Mouse (Mus musculus) left cerebral cortex, postnatal 10 days (tissue): ENCODE measurements around the gene Tgfbr3. TPM values are rescaled to one million over a fixed set of nuclear protein-coding genes. Genes with fewer than 3 reads are reported as not detected.

Experiments
- DNase-seq, 2 experiments: peaks; one replicate each; pipeline ENCODE4 v3.0.0; 2021 to 2022; ENCODE audit warnings: low spot score in 2 of 2, mixed read lengths in 1 of 2; ENCODE audit errors: extremely low spot score in 1 of 2
- intact Hi-C: fragments of 180-260 bp; cut with DNase I; formaldehyde crosslinking; loops from one replicate; pipeline ENCODE4 v1.15.1; 2025
- total RNA-seq, 2 experiments: library from RNA; stranded (reverse); gene quantifications; 2 replicates each; pipeline ENCODE4 v1.2.3; 2021

Gene Tgfbr3
- total RNA-seq, 2 experiments from 2014 or later: 7.2 to 7.7 TPM

- no peak for DNase-seq
- intact Hi-C loops: no loop called here
Measured at GRCm38 (mm10) chr5:107164146-107164545, 125.3 kb downstream of the Tgfbr3 start.

- intact Hi-C loops: no loop called here
- DNase-seq: no peak
Measured at GRCm38 (mm10) chr5:107163336-107163735, 126.1 kb downstream of the Tgfbr3 start.

GRCm38 (mm10) chr5:107162812-107163211 is 126.6 kb downstream of the Tgfbr3 start:
- intact Hi-C loops: no loop called here
- no peak for DNase-seq

- DNase-seq: no peak
- intact Hi-C loops: no loop called here
Measured at GRCm38 (mm10) chr5:107162319-107162718, 127.1 kb downstream of the Tgfbr3 start.

GRCm38 (mm10) chr5:107159914-107160890 is 129.2 kb downstream of the Tgfbr3 start:
- intact Hi-C loops: loop anchor here (10.0 kb wide), 1 partner anchor 125 kb away; the partner anchor contains the start of gene Tgfbr3

GRCm38 (mm10) chr5:107158531-107159178 is 130.8 kb downstream of the Tgfbr3 start:
- intact Hi-C loops: loop anchor here (10.0 kb wide), 1 partner anchor 126 kb away; the partner anchor contains the start of gene Tgfbr3

More at GRCm38 (mm10) chr5:107159914-107160890, 129.2 kb downstream of the Tgfbr3 start:
- DNase-seq: no peak

GRCm38 (mm10) chr5:107157384-107157783 is 132.0 kb downstream of the Tgfbr3 start:
- no peak for DNase-seq
- intact Hi-C loops: loop anchor here (10.0 kb wide), 1 partner anchor 127 kb away; the partner anchor contains the start of gene Tgfbr3

More at GRCm38 (mm10) chr5:107158531-107159178, 130.8 kb downstream of the Tgfbr3 start:
- no peak for DNase-seq

- DNase-seq: no peak
- intact Hi-C loops: loop anchor here (10.0 kb wide), 1 partner anchor 129 kb away; the partner anchor contains the start of gene Tgfbr3
Measured at GRCm38 (mm10) chr5:107156096-107156495, 133.3 kb downstream of the Tgfbr3 start.

GRCm38 (mm10) chr5:107152989-107153388 is 136.4 kb downstream of the Tgfbr3 start:
- intact Hi-C loops: loop anchor here (10.0 kb wide), 1 partner anchor 132 kb away; the partner anchor contains the start of gene Tgfbr3

GRCm38 (mm10) chr5:107151320-107151719 is 138.1 kb downstream of the Tgfbr3 start:
- DNase-seq: no peak

More at GRCm38 (mm10) chr5:107152989-107153388, 136.4 kb downstream of the Tgfbr3 start:
- no peak for DNase-seq

GRCm38 (mm10) chr5:107150555-107151312 is 138.7 kb downstream of the Tgfbr3 start:
- no peak for DNase-seq
- intact Hi-C loops: loop anchor here (10.0 kb wide), 1 partner anchor 134 kb away; the partner anchor contains the start of gene Tgfbr3

More at GRCm38 (mm10) chr5:107151320-107151719, 138.1 kb downstream of the Tgfbr3 start:
- intact Hi-C loops: loop anchor here (10.0 kb wide), 1 partner anchor 133 kb away; the partner anchor contains the start of gene Tgfbr3

GRCm38 (mm10) chr5:107147951-107148766 is 141.3 kb downstream of the Tgfbr3 start:
- intact Hi-C loops: no loop called here
- DNase-seq: peak; percentile 44 to 52

GRCm38 (mm10) chr5:107147413-107147812 is 142.0 kb downstream of the Tgfbr3 start:
- DNase-seq: no peak
- intact Hi-C loops: no loop called here

- no peak for DNase-seq
- intact Hi-C loops: no loop called here
Measured at GRCm38 (mm10) chr5:107146111-107146616, 143.3 kb downstream of the Tgfbr3 start.

- no peak for DNase-seq
Measured at GRCm38 (mm10) chr5:107145125-107145524, 144.3 kb downstream of the Tgfbr3 start.

GRCm38 (mm10) chr5:107144263-107144843 is 145.1 kb downstream of the Tgfbr3 start:
- peak in 1 of 2 experiments; percentile 36 for DNase-seq
- intact Hi-C loops: no loop called here

More at GRCm38 (mm10) chr5:107145125-107145524, 144.3 kb downstream of the Tgfbr3 start:
- intact Hi-C loops: no loop called here

- DNase-seq: no peak
- intact Hi-C loops: no loop called here
Measured at GRCm38 (mm10) chr5:107143406-107143805, 146.0 kb downstream of the Tgfbr3 start.
